Mouse (Mus musculus): Measurements from ENCODE around the gene Bnip3. TPM values are rescaled to one million over a fixed set of nuclear protein-coding genes. Genes with fewer than 3 reads are reported as not detected.

The Bnip3 gene
- polyA plus RNA-seq, 1 experiment from 2014 or later, result 78.5 TPM

DNA sequence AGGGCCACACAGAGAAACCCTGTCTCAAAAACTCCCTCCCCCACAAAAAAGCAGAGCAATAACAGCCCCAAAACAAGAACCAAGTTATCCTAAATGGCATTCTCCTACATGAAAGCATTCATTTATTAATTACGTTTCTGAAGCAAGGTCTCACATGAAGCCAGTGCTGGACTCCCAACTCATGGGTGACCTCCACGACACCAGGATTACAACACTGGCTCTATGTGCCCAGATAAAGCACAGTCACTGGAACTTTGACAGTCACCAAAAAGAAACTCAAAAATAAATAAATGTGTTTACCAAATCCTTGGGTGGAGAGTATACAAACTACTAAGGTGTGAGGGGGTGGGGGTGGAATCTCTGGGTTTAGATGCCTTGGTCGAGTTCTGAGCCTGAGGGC lies 4.3 kb upstream of the Bnip3 start:
- Histone ChIP-seq H3K36me3 (ENCODE audit: control insufficient read depth, insufficient read depth, low read length) (no peaks in the 10 kb centered on the region), H3K4me1 (ENCODE audit: control insufficient read depth, insufficient read depth, low read length) (peaks cover 8% of the 10 kb centered on the region), H3K27me3 (ENCODE audit: control insufficient read depth, insufficient read depth, low read length) (no peaks in the 10 kb centered on the region), H3K4me3 (ENCODE audit: low read length) (no peak overlapping the region), H3K9me3 (ENCODE audit: control insufficient read depth, low read length) (no peaks in the 10 kb centered on the region), H3K4me2 (replicated peaks; ENCODE audit: low read depth, low read length) (no peak overlapping the region), H3K9ac (ENCODE audit: low read depth, low read length) (no peak overlapping the region), H3K27ac (ENCODE audit: low read depth, low read length) (no peak overlapping the region)
- 73% methylated on average over 3 of the region's 3 CpGs for WGBS
- no peak for ATAC-seq (ENCODE audit: low FRiP score, low TSS enrichment)

DNA sequence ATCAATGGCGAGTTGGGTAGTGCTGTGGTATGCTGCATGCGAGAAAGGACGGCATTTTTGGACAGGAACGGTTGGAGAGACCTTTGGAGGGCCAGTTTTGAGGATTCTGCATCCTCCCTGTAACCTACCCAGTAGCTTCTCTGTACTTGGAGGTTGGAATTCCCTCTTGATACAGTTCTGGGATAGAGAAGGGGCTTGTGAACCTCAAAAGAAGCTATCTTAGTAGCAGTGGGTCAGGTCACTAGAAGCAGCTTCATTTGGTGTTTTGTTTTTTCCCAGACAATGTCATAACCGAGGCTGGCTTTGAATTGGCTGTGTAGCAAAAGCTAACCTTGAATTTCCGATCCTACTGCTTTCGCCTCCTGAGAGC lies 859 bp upstream of the Bnip3 start:
- no peaks in the 10 kb centered on the region for H3K9me3 ChIP-seq (ENCODE audit: control insufficient read depth, low read length)
- peak overlapping the region; percentile 80 for H3K4me2 ChIP-seq (replicated peaks; ENCODE audit: low read depth, low read length)
- no peaks in the 10 kb centered on the region for H3K36me3 ChIP-seq (ENCODE audit: control insufficient read depth, insufficient read depth, low read length)
- no peak for ATAC-seq (ENCODE audit: low FRiP score, low TSS enrichment)
- H3K9ac ChIP-seq (ENCODE audit: low read depth, low read length), result peak overlapping the region; percentile 83
- H3K4me1 ChIP-seq (ENCODE audit: control insufficient read depth, insufficient read depth, low read length), result peaks cover 13% of the 10 kb centered on the region
- H3K27me3 ChIP-seq (ENCODE audit: control insufficient read depth, insufficient read depth, low read length), result no peaks in the 10 kb centered on the region
- H3K4me3 ChIP-seq (ENCODE audit: low read length), result peak overlapping the region; percentile 82
- WGBS, result 19% methylated on average over 7 of the region's 7 CpGs
- H3K27ac ChIP-seq (ENCODE audit: low read depth, low read length), result peak overlapping the region; percentile 42; the same call in 1 of the 2 replicates

DNA sequence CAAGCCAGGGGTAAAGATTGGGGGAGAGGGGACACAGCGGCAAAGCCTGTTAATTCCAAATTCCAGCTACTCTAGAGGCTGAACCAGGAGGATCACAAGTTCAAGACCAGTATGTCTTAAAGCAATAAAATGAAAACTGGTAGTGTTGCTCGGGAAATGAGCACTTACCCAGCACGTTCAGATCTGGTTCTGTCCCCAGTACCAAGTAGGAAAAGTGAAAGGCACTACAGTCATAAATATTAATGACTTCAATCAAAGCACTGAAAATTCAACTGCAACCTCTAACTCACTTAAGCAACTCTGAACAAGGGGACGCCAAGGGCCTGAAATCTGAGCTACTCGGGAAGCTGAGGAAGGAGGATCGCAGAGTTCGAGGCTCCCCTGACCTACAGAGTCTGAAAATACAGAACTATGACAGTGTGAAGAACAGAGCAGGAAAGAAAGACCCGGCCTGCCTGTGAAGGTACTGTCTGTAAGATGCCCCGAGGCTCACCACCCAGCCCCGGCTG lies 497 bp downstream of the Bnip3 start:
- Histone ChIP-seq H3K4me3 (ENCODE audit: low read length) (peak overlapping the region; percentile 82), H3K4me1 (ENCODE audit: control insufficient read depth, insufficient read depth, low read length) (peaks cover 13% of the 10 kb centered on the region), H3K4me2 (replicated peaks; ENCODE audit: low read depth, low read length) (peak overlapping the region; percentile 80), H3K27me3 (ENCODE audit: control insufficient read depth, insufficient read depth, low read length) (no peaks in the 10 kb centered on the region), H3K9ac (ENCODE audit: low read depth, low read length) (peak overlapping the region; percentile 83), H3K36me3 (ENCODE audit: control insufficient read depth, insufficient read depth, low read length) (no peaks in the 10 kb centered on the region), H3K27ac (ENCODE audit: low read depth, low read length) (0 out of 2 replicates have a peak overlapping the region, but pooled peaks have one; percentile 69), H3K9me3 (ENCODE audit: control insufficient read depth, low read length) (no peaks in the 10 kb centered on the region)
- 4% methylated on average over 10 of the region's 10 CpGs for WGBS
- ATAC-seq (ENCODE audit: low FRiP score, low TSS enrichment), result no peak

DNA sequence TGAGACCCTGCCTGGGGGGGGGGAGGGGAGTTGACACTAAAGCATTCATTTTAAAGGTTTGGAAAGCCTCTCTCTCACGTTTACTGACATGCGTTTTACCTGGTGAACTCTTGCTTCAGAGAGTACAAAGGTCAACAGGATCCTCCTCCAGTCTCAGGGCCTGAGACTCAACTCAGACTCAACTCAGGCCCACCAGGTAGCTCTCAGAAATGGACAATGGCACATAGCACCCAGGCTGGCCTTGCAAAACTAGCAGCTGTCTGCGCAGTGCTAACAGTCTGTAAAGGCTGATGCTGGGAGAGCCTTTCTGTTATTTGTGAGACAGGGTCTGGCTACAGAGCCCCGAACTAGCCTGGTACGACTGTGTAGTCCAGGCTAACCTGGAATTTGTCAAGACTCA lies 1.3 kb downstream of the Bnip3 start:
- H3K4me2 ChIP-seq (replicated peaks; ENCODE audit: low read depth, low read length), result peak overlapping the region; percentile 80
- H3K27ac ChIP-seq (ENCODE audit: low read depth, low read length), result no peak overlapping the region
- no peaks in the 10 kb centered on the region for H3K27me3 ChIP-seq (ENCODE audit: control insufficient read depth, insufficient read depth, low read length)
- ATAC-seq (ENCODE audit: low FRiP score, low TSS enrichment), result no peak
- WGBS, result 63% methylated on average over 5 of the region's 5 CpGs
- H3K4me1 ChIP-seq (ENCODE audit: control insufficient read depth, insufficient read depth, low read length), result peaks cover 13% of the 10 kb centered on the region
- no peaks in the 10 kb centered on the region for H3K9me3 ChIP-seq (ENCODE audit: control insufficient read depth, low read length)
- peak overlapping the region; percentile 82 for H3K4me3 ChIP-seq (ENCODE audit: low read length)
- peak overlapping the region; percentile 14; the same call in 1 of the 2 replicates for H3K9ac ChIP-seq (ENCODE audit: low read depth, low read length)
- H3K36me3 ChIP-seq (ENCODE audit: control insufficient read depth, insufficient read depth, low read length), result no peaks in the 10 kb centered on the region

DNA sequence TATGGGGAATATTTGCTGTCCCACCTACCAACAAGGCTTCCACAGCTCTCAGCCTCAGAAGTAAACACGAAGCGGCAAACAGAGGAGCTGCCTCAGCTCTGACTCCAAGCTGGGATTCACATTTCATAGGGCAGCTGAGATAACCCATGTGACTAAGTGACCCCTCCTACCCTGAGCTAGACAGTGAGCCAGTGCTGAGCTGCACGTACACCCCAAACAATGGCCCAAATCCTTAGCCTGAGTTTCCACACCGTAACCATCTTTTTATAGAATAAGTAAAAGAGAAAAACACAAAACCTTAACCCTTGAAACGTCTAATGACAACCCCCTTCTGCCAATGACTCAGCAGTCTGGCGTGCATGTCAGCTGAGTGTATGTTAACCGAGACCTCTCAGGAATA lies 2.3 kb downstream of the Bnip3 start:
- no peaks in the 10 kb centered on the region for H3K36me3 ChIP-seq (ENCODE audit: control insufficient read depth, insufficient read depth, low read length)
- H3K9ac ChIP-seq (ENCODE audit: low read depth, low read length), result no peak overlapping the region
- no peak overlapping the region for H3K27ac ChIP-seq (ENCODE audit: low read depth, low read length)
- no peaks in the 10 kb centered on the region for H3K9me3 ChIP-seq (ENCODE audit: control insufficient read depth, low read length)
- no peaks in the 10 kb centered on the region for H3K27me3 ChIP-seq (ENCODE audit: control insufficient read depth, insufficient read depth, low read length)
- WGBS, result 8% methylated on average over 7 of the region's 7 CpGs
- no peak overlapping the region for H3K4me3 ChIP-seq (ENCODE audit: low read length)
- peaks cover 13% of the 10 kb centered on the region for H3K4me1 ChIP-seq (ENCODE audit: control insufficient read depth, insufficient read depth, low read length)
- no peak for ATAC-seq (ENCODE audit: low FRiP score, low TSS enrichment)
- peak overlapping the region; percentile 80 for H3K4me2 ChIP-seq (replicated peaks; ENCODE audit: low read depth, low read length)

DNA sequence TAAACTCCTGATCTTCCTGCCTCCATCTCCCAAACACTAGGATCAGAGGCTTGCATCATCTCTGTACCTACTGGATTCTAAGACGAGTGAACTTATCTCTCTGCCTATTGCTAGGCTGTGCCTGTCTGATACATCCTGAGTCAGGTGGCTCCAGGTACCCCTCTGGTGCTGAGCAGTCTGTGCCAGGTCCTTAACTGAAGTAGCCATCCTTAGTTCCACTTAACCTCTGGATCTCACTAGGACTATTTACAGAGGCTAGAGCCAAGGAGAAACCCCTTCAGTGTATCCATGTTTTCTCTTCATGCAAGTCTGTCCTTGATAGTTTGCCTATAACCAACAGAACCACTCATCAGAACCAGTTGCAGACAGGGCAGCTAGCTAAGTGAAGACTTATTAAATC lies 2.9 kb downstream of the Bnip3 start:
- peak overlapping the region; percentile 80; the same call in 1 of the 2 replicates for H3K4me2 ChIP-seq (replicated peaks; ENCODE audit: low read depth, low read length)
- peaks cover 13% of the 10 kb centered on the region for H3K4me1 ChIP-seq (ENCODE audit: control insufficient read depth, insufficient read depth, low read length)
- 75% methylated on average over 1 of the region's 1 CpGs for WGBS
- no peaks in the 10 kb centered on the region for H3K9me3 ChIP-seq (ENCODE audit: control insufficient read depth, low read length)
- no peaks in the 10 kb centered on the region for H3K27me3 ChIP-seq (ENCODE audit: control insufficient read depth, insufficient read depth, low read length)
- H3K36me3 ChIP-seq (ENCODE audit: control insufficient read depth, insufficient read depth, low read length), result no peaks in the 10 kb centered on the region
- H3K9ac ChIP-seq (ENCODE audit: low read depth, low read length), result no peak overlapping the region
- ATAC-seq (ENCODE audit: low FRiP score, low TSS enrichment), result no peak
- no peak overlapping the region for H3K4me3 ChIP-seq (ENCODE audit: low read length)
- H3K27ac ChIP-seq (ENCODE audit: low read depth, low read length), result no peak overlapping the region

DNA sequence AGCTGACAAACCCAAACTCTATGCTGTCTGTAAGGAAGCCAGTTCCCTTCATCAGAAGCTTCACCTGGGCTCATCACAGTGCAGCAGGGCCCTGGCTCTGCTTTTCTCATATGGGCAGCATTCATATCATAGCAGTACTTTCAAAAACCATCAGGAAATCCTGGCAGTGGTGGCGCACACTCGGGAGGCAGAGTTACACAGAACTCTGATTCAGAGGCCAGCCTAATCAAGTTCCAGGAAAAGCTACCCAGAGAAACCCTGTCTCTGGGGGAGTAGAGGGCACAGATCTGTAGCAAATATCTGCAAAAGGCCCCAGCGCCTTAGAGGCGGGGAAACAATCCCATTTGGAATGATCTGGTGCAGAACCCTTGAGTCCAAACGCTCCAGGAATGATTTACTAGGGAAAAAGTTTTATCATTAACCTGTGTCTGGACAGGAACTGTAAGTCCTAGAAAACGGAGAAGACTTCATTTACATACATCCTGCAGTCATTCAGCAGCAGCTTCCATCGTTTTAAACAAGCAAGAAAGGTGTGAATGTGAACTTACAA lies 5.4 kb downstream of the Bnip3 start:
- Histone ChIP-seq H3K4me3 (ENCODE audit: low read length) (no peak overlapping the region), H3K9me3 (ENCODE audit: control insufficient read depth, low read length) (no peaks in the 10 kb centered on the region), H3K4me1 (ENCODE audit: control insufficient read depth, insufficient read depth, low read length) (peaks cover 5% of the 10 kb centered on the region; the same call in 1 of the 2 replicates), H3K27me3 (ENCODE audit: control insufficient read depth, insufficient read depth, low read length) (no peaks in the 10 kb centered on the region), H3K27ac (ENCODE audit: low read depth, low read length) (peak overlapping the region; percentile 56; the same call in 1 of the 2 replicates), H3K4me2 (replicated peaks; ENCODE audit: low read depth, low read length) (no peak overlapping the region), H3K9ac (ENCODE audit: low read depth, low read length) (no peak overlapping the region), H3K36me3 (ENCODE audit: control insufficient read depth, insufficient read depth, low read length) (no peaks in the 10 kb centered on the region)
- ATAC-seq (ENCODE audit: low FRiP score, low TSS enrichment), result no peak; the same call in 1 of the 2 replicates
- WGBS, result 28% methylated on average over 7 of the region's 7 CpGs

DNA sequence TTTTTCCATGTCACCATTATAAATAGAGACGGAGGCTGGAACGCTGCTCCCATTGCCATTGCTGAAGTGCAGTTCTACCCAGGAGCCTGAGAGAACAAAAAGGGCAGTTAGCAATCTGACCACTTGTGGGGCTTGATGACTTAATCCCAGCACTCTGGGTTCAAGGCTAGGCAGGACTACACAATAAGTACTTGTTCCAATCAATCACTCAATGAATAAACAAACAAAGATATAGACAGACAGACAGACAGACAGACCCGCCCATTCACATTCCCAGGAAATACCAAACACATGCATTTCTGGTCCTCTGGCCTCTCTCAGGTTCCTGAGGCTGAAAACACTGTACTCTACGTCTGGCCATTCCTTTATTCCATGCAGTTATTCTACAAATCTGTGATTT lies 10.6 kb downstream of the Bnip3 start:
- H3K4me3 ChIP-seq (ENCODE audit: low read length), result no peak overlapping the region
- H3K9ac ChIP-seq (ENCODE audit: low read depth, low read length), result no peak overlapping the region
- H3K27ac ChIP-seq (ENCODE audit: low read depth, low read length), result no peak overlapping the region
- H3K36me3 ChIP-seq (ENCODE audit: control insufficient read depth, insufficient read depth, low read length), result peaks cover 6% of the 10 kb centered on the region
- no peaks in the 10 kb centered on the region for H3K9me3 ChIP-seq (ENCODE audit: control insufficient read depth, low read length)
- H3K4me1 ChIP-seq (ENCODE audit: control insufficient read depth, insufficient read depth, low read length), result no peaks in the 10 kb centered on the region
- H3K4me2 ChIP-seq (replicated peaks; ENCODE audit: low read depth, low read length), result no peak overlapping the region
- H3K27me3 ChIP-seq (ENCODE audit: control insufficient read depth, insufficient read depth, low read length), result no peaks in the 10 kb centered on the region
- 89% methylated on average over 4 of the region's 4 CpGs for WGBS
- ATAC-seq (ENCODE audit: low FRiP score, low TSS enrichment), result no peak

DNA sequence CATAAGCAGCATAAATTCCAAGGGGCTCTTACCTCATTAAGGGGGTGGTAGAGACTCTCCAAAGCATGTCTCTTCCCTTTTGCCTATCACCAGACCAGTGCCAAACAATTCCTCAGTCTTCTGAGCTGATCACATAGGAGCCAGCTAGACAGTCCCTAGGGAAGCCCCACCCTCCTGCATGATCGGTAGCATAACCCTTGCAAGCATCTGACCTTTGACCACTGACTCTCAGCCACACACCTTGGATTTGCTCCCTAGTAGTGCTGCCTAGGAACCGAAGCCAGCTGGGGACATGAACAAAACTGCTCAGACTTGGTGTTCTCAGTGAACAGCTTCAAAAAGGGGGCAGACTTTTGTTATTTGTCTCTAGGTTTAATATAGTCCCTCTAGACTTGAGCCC lies 11.2 kb downstream of the Bnip3 start:
- H3K36me3 ChIP-seq (ENCODE audit: control insufficient read depth, insufficient read depth, low read length), result peaks cover 6% of the 10 kb centered on the region
- H3K4me3 ChIP-seq (ENCODE audit: low read length), result no peak overlapping the region
- no peak overlapping the region for H3K4me2 ChIP-seq (replicated peaks; ENCODE audit: low read depth, low read length)
- no peak for ATAC-seq (ENCODE audit: low FRiP score, low TSS enrichment)
- no peaks in the 10 kb centered on the region for H3K27me3 ChIP-seq (ENCODE audit: control insufficient read depth, insufficient read depth, low read length)
- no peaks in the 10 kb centered on the region for H3K9me3 ChIP-seq (ENCODE audit: control insufficient read depth, low read length)
- WGBS, result 73% methylated on average over 2 of the region's 2 CpGs
- no peak overlapping the region for H3K27ac ChIP-seq (ENCODE audit: low read depth, low read length)
- no peak overlapping the region for H3K9ac ChIP-seq (ENCODE audit: low read depth, low read length)
- no peaks in the 10 kb centered on the region for H3K4me1 ChIP-seq (ENCODE audit: control insufficient read depth, insufficient read depth, low read length)
